8 mouse cellular contexts compared by ENCODE assay signal in genomic region chr12:32953066-32953465, GRCm38 (mm10). TPM values are rescaled to one million over a fixed set of nuclear protein-coding genes. Genes with fewer than 3 reads are reported as not detected.
DNase-seq lines count a peak whose midpoint lies in the region; ATAC-seq and TF ChIP-seq lines count a peak whose summit lies in the region.

No protein-coding gene starts in this region.

- H3K4me2 ChIP-seq in embryonic facial prominence, embryonic 13.5 days, result peak overlapping the region; percentile 64
- peak overlapping the region; percentile 63 for H3K4me2 ChIP-seq in intestine, embryonic 14.5 days (ENCODE audit: low read length)
- peak overlapping the region; percentile 83 for H3K4me2 ChIP-seq in neural tube, embryonic 12.5 days (replicated peaks)

- no peak for TF ChIP-seq CTCF in liver, adult 2 months (IDR thresholded peaks at IDR 0.05; ENCODE audit: low read depth, low read length)

- ATAC-seq in embryonic facial prominence, embryonic 13.5 days (ENCODE audit: insufficient number of reproducible peaks, insufficient read depth, low FRiP score, low TSS enrichment, low read depth), result no peak
- ATAC-seq in intestine, embryonic 14.5 days (replicated peaks; ENCODE audit: low FRiP score, low TSS enrichment, low read depth), result no peak
- no peak for ATAC-seq in neural tube, embryonic 12.5 days (ENCODE audit: low FRiP score, low read depth)

- no peak for TF ChIP-seq POLR2A in liver, adult 2 months (IDR thresholded peaks at IDR 0.05; ENCODE audit: extremely low read depth, insufficient read depth, low read length)

- WGBS in liver, adult 2 months, result 16% methylated on average over 6 of the region's 6 CpGs
- 18% methylated on average over 6 of the region's 6 CpGs for WGBS in embryonic facial prominence, embryonic 13.5 days
- WGBS in intestine, embryonic 14.5 days, result 16% methylated on average over 6 of the region's 6 CpGs
- WGBS in neural tube, embryonic 12.5 days, result 20% methylated on average over 6 of the region's 6 CpGs

- H3K4me1 ChIP-seq in liver, adult 2 months (ENCODE audit: control insufficient read depth, insufficient read depth, low read length), result peaks cover 3% of the 10 kb centered on the region
- peaks cover 16% of the 10 kb centered on the region for H3K4me1 ChIP-seq in embryonic facial prominence, embryonic 13.5 days
- peaks cover 12% of the 10 kb centered on the region for H3K4me1 ChIP-seq in intestine, embryonic 14.5 days (replicated peaks; ENCODE audit: control insufficient read depth, insufficient read depth, low read length)
- H3K4me1 ChIP-seq in neural tube, embryonic 12.5 days, result peaks cover 17% of the 10 kb centered on the region

- peaks cover 3% of the 10 kb centered on the region; the same call in 1 of the 2 replicates for H3K79me2 ChIP-seq in liver, adult 2 months (ENCODE audit: control insufficient read depth, insufficient read depth, low read length)

- H3K27me3 ChIP-seq in liver, adult 2 months (ENCODE audit: control insufficient read depth, insufficient read depth, low read length), result no peaks in the 10 kb centered on the region
- no peaks in the 10 kb centered on the region for H3K27me3 ChIP-seq in embryonic facial prominence, embryonic 13.5 days
- no peaks in the 10 kb centered on the region for H3K27me3 ChIP-seq in intestine, embryonic 14.5 days (replicated peaks; ENCODE audit: control insufficient read depth, insufficient read depth, low read length)
- no peaks in the 10 kb centered on the region for H3K27me3 ChIP-seq in neural tube, embryonic 12.5 days (replicated peaks)

- no peaks in the 10 kb centered on the region for H3K36me3 ChIP-seq in liver, adult 2 months (ENCODE audit: control insufficient read depth, insufficient read depth, low read length)
- H3K36me3 ChIP-seq in embryonic facial prominence, embryonic 13.5 days, result no peaks in the 10 kb centered on the region
- H3K36me3 ChIP-seq in intestine, embryonic 14.5 days (ENCODE audit: control insufficient read depth, insufficient read depth, low read length), result no peaks in the 10 kb centered on the region
- no peaks in the 10 kb centered on the region for H3K36me3 ChIP-seq in neural tube, embryonic 12.5 days

- no peaks in the 10 kb centered on the region for H3K9me3 ChIP-seq in embryonic facial prominence, embryonic 13.5 days
- no peaks in the 10 kb centered on the region for H3K9me3 ChIP-seq in intestine, embryonic 14.5 days (ENCODE audit: control insufficient read depth, low read length)
- no peaks in the 10 kb centered on the region for H3K9me3 ChIP-seq in neural tube, embryonic 12.5 days

- DNase-seq in liver, adult 2 months (ENCODE audit: extremely low read depth, low read depth, low spot score), result no peak
- DNase-seq in liver, result no peak
- DNase-seq in intestine, embryonic 14.5 days (ENCODE audit: low spot score), result no peak
- no peak for DNase-seq in spleen, postnatal 4 days (ENCODE audit: low spot score in 2 of 2)
- DNase-seq in cerebellum, postnatal 25 days, result no peak
- no peak for DNase-seq in left cerebral cortex, postnatal 14 days (ENCODE audit: low spot score in 2 of 2)

- peak overlapping the region; percentile 26 for H3K4me3 ChIP-seq in liver, adult 2 months (ENCODE audit: insufficient read depth, low read depth, low read length)
- peak overlapping the region; percentile 78 for H3K4me3 ChIP-seq in embryonic facial prominence, embryonic 13.5 days
- H3K4me3 ChIP-seq in intestine, embryonic 14.5 days (ENCODE audit: low read depth, low read length), result peak overlapping the region; percentile 85
- peak overlapping the region; percentile 67 for H3K4me3 ChIP-seq in neural tube, embryonic 12.5 days

- peak overlapping the region; percentile 60 for H3K9ac ChIP-seq in liver, adult 2 months (ENCODE audit: low read depth, low read length)
- peak overlapping the region; percentile 88 for H3K9ac ChIP-seq in embryonic facial prominence, embryonic 13.5 days
- peak overlapping the region; percentile 56 for H3K9ac ChIP-seq in intestine, embryonic 14.5 days (ENCODE audit: low read length)
- H3K9ac ChIP-seq in neural tube, embryonic 12.5 days, result peak overlapping the region; percentile 79

- intact Hi-C loops in left cerebral cortex, postnatal 14 days (cut with DNase I), result loop anchor here (2.0 kb wide), 1 partner anchor 58 kb away; no protein-coding TSS in a partner anchor

- H3K27ac ChIP-seq in liver, adult 2 months (replicated peaks; ENCODE audit: insufficient read depth, low read depth, low read length), result peak overlapping the region; percentile 84
- peak overlapping the region; percentile 98 for H3K27ac ChIP-seq in embryonic facial prominence, embryonic 13.5 days
- H3K27ac ChIP-seq in intestine, embryonic 14.5 days (ENCODE audit: low read depth), result peak overlapping the region; percentile 97
- no peak overlapping the region; the same call in 1 of the 2 replicates for H3K27ac ChIP-seq in neural tube, embryonic 12.5 days

RNA-seq across cellular contexts. Expression of gene Sypl, which starts 0.6 kb away (rescaled TPM):
- 38.6 and 42.0 TPM in 2 replicates for total RNA-seq in liver, adult 2 months (2014; rRNA removed)
- polyA plus RNA-seq in liver, adult 2 months (2012; rRNA removed), result 41.2 and 48.4 TPM in 2 replicates
- 78.6 and 82.2 TPM in 2 replicates for polyA plus RNA-seq in embryonic facial prominence, embryonic 13.5 days (2015; fragmentation: Nextera tagmentation; extraction: Ambion mirVana)
- polyA plus RNA-seq in intestine, embryonic 14.5 days (2014; fragmentation: Nextera tagmentation; extraction: Ambion mirVana), result 127 and 129 TPM in 2 replicates
- 42.3 and 44.3 TPM in 2 replicates for polyA plus RNA-seq in neural tube, embryonic 12.5 days (2016; fragmentation: Nextera tagmentation; extraction: Ambion mirVana)
- 10 to 100 TPM; 31.7 to 34.7 TPM for total RNA-seq in left cerebral cortex, postnatal 14 days (2021)

Comparison
In these comparisons a context has a peak if more than half of its experiments do, and no peak if none do; other contexts are left out.
1. H3K4me3 ChIP-seq: peak in every context shown above with its lines; median percentile 85 in intestine, embryonic 14.5 days; 78 in embryonic facial prominence, embryonic 13.5 days; 67 in neural tube, embryonic 12.5 days; 26 in liver, adult 2 months.